Mouse (Mus musculus): Measurements from ENCODE around the gene Rap1gap2.
A peak's percentile ranks its signal among the peaks of the same experiment; 100 is the strongest.

Rap1gap2 gene

GRCm38 (mm10) chr11:74536140-74536842 is 74.4 kb downstream of the Rap1gap2 start:
- peak; percentile 36 to 45 for DNase-seq

GRCm38 (mm10) chr11:74534380-74534779 is 76.3 kb downstream of the Rap1gap2 start:
- DNase-seq, result no peak

GRCm38 (mm10) chr11:74533050-74533449 is 77.7 kb downstream of the Rap1gap2 start:
- no peak for DNase-seq

GRCm38 (mm10) chr11:74532401-74532800 is 78.3 kb downstream of the Rap1gap2 start:
- no peak for DNase-seq

- no peak for DNase-seq
These were observed 79.0 kb downstream of the Rap1gap2 start for GRCm38 (mm10) chr11:74531725-74532124.

GRCm38 (mm10) chr11:74529803-74530202 is 80.9 kb downstream of the Rap1gap2 start:
- DNase-seq, result no peak

- no peak for DNase-seq
These were observed 83.2 kb downstream of the Rap1gap2 start for GRCm38 (mm10) chr11:74527555-74527954.

- peak; percentile 25 to 48 for DNase-seq
These were observed 84.2 kb downstream of the Rap1gap2 start for GRCm38 (mm10) chr11:74526180-74527158.

- no peak for DNase-seq
These were observed 85.1 kb downstream of the Rap1gap2 start for GRCm38 (mm10) chr11:74525605-74526004.

- DNase-seq, result no peak
These were observed 85.5 kb downstream of the Rap1gap2 start for GRCm38 (mm10) chr11:74525205-74525604.

GRCm38 (mm10) chr11:74524050-74524965 is 86.4 kb downstream of the Rap1gap2 start:
- no peak for DNase-seq

- DNase-seq, result peak in 1 of 2 experiments; percentile 8
These were observed 87.3 kb downstream of the Rap1gap2 start for GRCm38 (mm10) chr11:74523210-74523951.

GRCm38 (mm10) chr11:74522487-74523209 is 88.1 kb downstream of the Rap1gap2 start:
- DNase-seq, result peak; percentile 60 to 68

- no peak for DNase-seq
These were observed 88.7 kb downstream of the Rap1gap2 start for GRCm38 (mm10) chr11:74521981-74522486.

GRCm38 (mm10) chr11:74520201-74520600 is 90.5 kb downstream of the Rap1gap2 start:
- DNase-seq, result no peak

GRCm38 (mm10) chr11:74516112-74516511 is 94.6 kb downstream of the Rap1gap2 start:
- DNase-seq, result no peak

GRCm38 (mm10) chr11:74515046-74515445 is 95.7 kb downstream of the Rap1gap2 start:
- no peak for DNase-seq

GRCm38 (mm10) chr11:74512595-74512994 is 98.1 kb downstream of the Rap1gap2 start:
- no peak for DNase-seq

GRCm38 (mm10) chr11:74506275-74506674 is 104.4 kb downstream of the Rap1gap2 start:
- no peak for DNase-seq

GRCm38 (mm10) chr11:74502485-74502884 is 108.2 kb downstream of the Rap1gap2 start:
- DNase-seq, result peak in 1 of 2 experiments; percentile 38

- DNase-seq, result no peak
These were observed 108.7 kb downstream of the Rap1gap2 start for GRCm38 (mm10) chr11:74501989-74502388.

Data from lung, adult 18-20 months (tissue).